Mouse (Mus musculus) neural tube, embryonic 11.5 days (tissue): ENCODE measurements around the gene Trmt44. TPM values are rescaled to one million over a fixed set of nuclear protein-coding genes. Genes with fewer than 3 reads are reported as not detected.
A peak's percentile ranks its signal among the peaks of the same experiment; 100 is the strongest.

ENCODE experiments used
- ATAC-seq: fragments of 200-750 bp; cut with Nextera tagmentation; 2 replicates; pipeline ENCODE4 v1.8.0; 2017; ENCODE audit warnings: moderate number of reproducible peaks, mild to moderate bottlenecking, moderate TSS enrichment, moderate library complexity; ENCODE audit not compliant: insufficient read depth, low FRiP score, low TSS enrichment
- DNase-seq: peaks from one replicate; pipeline ENCODE4 v3.0.0-alpha.2; 2015; ENCODE audit warnings: low spot score
- H3K27ac ChIP-seq: fragments of 300-500 bp; sonication (generic); 2 replicates; pipeline ENCODE4 v1.5.1; 2014; ENCODE audit warnings: low read depth, mild to moderate bottlenecking, low read length
- H3K27me3 ChIP-seq: fragments of 300-500 bp; sonication (generic); 2 replicates; pipeline ENCODE4 v1.6.1; 2014; ENCODE audit warnings: mild to moderate bottlenecking, low read length, mixed read lengths; ENCODE audit not compliant: control insufficient read depth, insufficient read depth
- H3K36me3 ChIP-seq: fragments of 300-500 bp; sonication (generic); 2 replicates; pipeline ENCODE4 v1.6.1; 2014; ENCODE audit warnings: mild to moderate bottlenecking, low read length, moderate library complexity, mixed read lengths; ENCODE audit not compliant: control insufficient read depth, insufficient read depth
- H3K4me1 ChIP-seq: fragments of 300-500 bp; sonication (generic); 2 replicates; pipeline ENCODE4 v1.6.1; 2014; ENCODE audit warnings: low read length, mixed read lengths; ENCODE audit not compliant: control insufficient read depth, insufficient read depth
- H3K4me2 ChIP-seq: fragments of 300-500 bp; sonication (generic); 2 replicates; pipeline ENCODE4 v1.6.1; 2014; ENCODE audit warnings: low read depth, mild to moderate bottlenecking, moderate library complexity
- H3K4me3 ChIP-seq: fragments of 300-500 bp; sonication (generic); 2 replicates; pipeline ENCODE4 v1.5.1; 2014; ENCODE audit warnings: low read depth, low read length
- H3K9ac ChIP-seq: fragments of 300-500 bp; sonication (generic); 2 replicates; pipeline ENCODE4 v1.6.1; 2014; ENCODE audit warnings: mild to moderate bottlenecking, low read length
- H3K9me3 ChIP-seq: fragments of 300-500 bp; sonication (generic); 2 replicates; pipeline ENCODE4 v1.6.1; 2016; ENCODE audit warnings: low read length; ENCODE audit not compliant: control insufficient read depth
- WGBS: fragments of 180-500 bp; shearing (Covaris S2); extraction: QIAGEN DNeasy Blood & Tissue Kit; methylation state at CpG from one replicate; pipeline ENCODE4 v1.1.7; 2014; 5-methylcytosine and 5-hydroxymethylcytosine counted together
- polyA plus RNA-seq: library from polyadenylated mRNA; unstranded; fragments of >200 nt; fragmentation: Nextera tagmentation; extraction: Ambion mirVana; gene quantifications from 2 replicates; pipeline ENCODE4 v1.2.1, GENCODE M21; 2014

The Trmt44 gene
- 9.1 and 10.2 TPM in 2 replicates for polyA plus RNA-seq

- Histone ChIP-seq H3K36me3 (peaks cover 2% of the 10 kb centered on the region), H3K27ac (peak within 1 kb of the TSS; percentile 88), H3K9ac (peak within 1 kb of the TSS; percentile 90), H3K4me3 (peak within 1 kb of the TSS; percentile 97), H3K9me3 (no peaks in the 10 kb centered on the region), H3K4me1 (peaks cover 5% of the 10 kb centered on the region), H3K4me2 (peak within 1 kb of the TSS; percentile 92), H3K27me3 (no peaks in the 10 kb centered on the region)
- WGBS, result 4% methylated on average over 56 of the region's 56 CpGs
- DNase-seq (peak; percentile 93), ATAC-seq (peak; percentile 93)
These were observed at the start of gene Trmt44 for GRCm38 (mm10) chr5:35574653-35575599. TSS of gene Trmt44 (minus strand) at chr5:35575070.

GRCm38 (mm10) chr5:35623831-35624230, 49.0 kb upstream of the Trmt44 start:
- Histone ChIP-seq H3K4me1 (no peaks in the 10 kb centered on the region), H3K27ac (no peak overlapping the region), H3K9me3 (no peaks in the 10 kb centered on the region), H3K4me2 (no peak overlapping the region), H3K9ac (no peak overlapping the region), H3K36me3 (no peaks in the 10 kb centered on the region), H3K27me3 (no peaks in the 10 kb centered on the region), H3K4me3 (no peak overlapping the region)
- DNase-seq (no peak), ATAC-seq (no peak)

- no peaks in the 10 kb centered on the region for H3K9me3 ChIP-seq
- DNase-seq (peak; percentile 30), ATAC-seq (no peak)
- H3K4me2 ChIP-seq, result no peak overlapping the region
- no peak overlapping the region for H3K27ac ChIP-seq
- no peak overlapping the region for H3K9ac ChIP-seq
- H3K36me3 ChIP-seq, result no peaks in the 10 kb centered on the region
- WGBS, result 40% methylated on average over 4 of the region's 4 CpGs
- no peaks in the 10 kb centered on the region for H3K27me3 ChIP-seq
- H3K4me3 ChIP-seq, result no peak overlapping the region
- H3K4me1 ChIP-seq, result no peaks in the 10 kb centered on the region
These were observed 46.2 kb upstream of the Trmt44 start for GRCm38 (mm10) chr5:35621114-35621513.

- Histone ChIP-seq H3K4me3 (no peak overlapping the region), H3K9ac (no peak overlapping the region; the same call in 1 of the 2 replicates), H3K27ac (no peak overlapping the region), H3K36me3 (no peaks in the 10 kb centered on the region), H3K4me1 (no peaks in the 10 kb centered on the region), H3K9me3 (no peaks in the 10 kb centered on the region), H3K27me3 (no peaks in the 10 kb centered on the region), H3K4me2 (no peak overlapping the region)
- DNase-seq, result no peak
- 51% methylated on average over 5 of the region's 5 CpGs for WGBS
- ATAC-seq, result no peak
These were observed 42.1 kb upstream of the Trmt44 start for GRCm38 (mm10) chr5:35616943-35617342.

GRCm38 (mm10) chr5:35612722-35613121, 37.9 kb upstream of the Trmt44 start:
- no peak for ATAC-seq
- 87% methylated on average over 8 of the region's 8 CpGs for WGBS
- no peaks in the 10 kb centered on the region for H3K9me3 ChIP-seq
- no peaks in the 10 kb centered on the region for H3K27me3 ChIP-seq
- peaks cover 14% of the 10 kb centered on the region for H3K4me1 ChIP-seq
- no peak overlapping the region for H3K9ac ChIP-seq
- no peak overlapping the region for H3K4me3 ChIP-seq
- H3K4me2 ChIP-seq, result no peak overlapping the region
- H3K36me3 ChIP-seq, result no peaks in the 10 kb centered on the region
- no peak overlapping the region for H3K27ac ChIP-seq
- DNase-seq, result no peak

- no peak overlapping the region for H3K27ac ChIP-seq
- H3K9ac ChIP-seq, result no peak overlapping the region
- no peak overlapping the region for H3K4me3 ChIP-seq
- no peaks in the 10 kb centered on the region for H3K36me3 ChIP-seq
- ATAC-seq (no peak), DNase-seq (no peak)
- H3K4me1 ChIP-seq, result peaks cover 14% of the 10 kb centered on the region
- no peaks in the 10 kb centered on the region for H3K9me3 ChIP-seq
- H3K4me2 ChIP-seq, result no peak overlapping the region
- no peaks in the 10 kb centered on the region for H3K27me3 ChIP-seq
- 87% methylated on average over 11 of the region's 11 CpGs for WGBS
These were observed 37.0 kb upstream of the Trmt44 start for GRCm38 (mm10) chr5:35611900-35612299.

- Histone ChIP-seq H3K27me3 (no peaks in the 10 kb centered on the region), H3K4me2 (no peak overlapping the region), H3K4me1 (peaks cover 14% of the 10 kb centered on the region), H3K27ac (no peak overlapping the region), H3K9me3 (no peaks in the 10 kb centered on the region), H3K36me3 (no peaks in the 10 kb centered on the region), H3K4me3 (no peak overlapping the region), H3K9ac (no peak overlapping the region)
- ATAC-seq (no peak), DNase-seq (no peak)
- WGBS, result 85% methylated on average over 9 of the region's 9 CpGs
These were observed 36.3 kb upstream of the Trmt44 start for GRCm38 (mm10) chr5:35611170-35611569.

- Histone ChIP-seq H3K4me3 (no peak overlapping the region), H3K4me1 (peaks cover 14% of the 10 kb centered on the region), H3K27ac (no peak overlapping the region), H3K27me3 (no peaks in the 10 kb centered on the region), H3K4me2 (no peak overlapping the region), H3K9me3 (no peaks in the 10 kb centered on the region), H3K36me3 (no peaks in the 10 kb centered on the region), H3K9ac (no peak overlapping the region)
- no peak for DNase-seq
- 90% methylated on average over 7 of the region's 7 CpGs for WGBS
- ATAC-seq, result no peak
These were observed 35.5 kb upstream of the Trmt44 start for GRCm38 (mm10) chr5:35610381-35610780.

GRCm38 (mm10) chr5:35609971-35610370, 35.1 kb upstream of the Trmt44 start:
- 60% methylated on average over 2 of the region's 2 CpGs for WGBS
- H3K4me3 ChIP-seq, result no peak overlapping the region
- peaks cover 14% of the 10 kb centered on the region for H3K4me1 ChIP-seq
- DNase-seq (no peak), ATAC-seq (no peak)
- no peaks in the 10 kb centered on the region for H3K36me3 ChIP-seq
- H3K9me3 ChIP-seq, result no peaks in the 10 kb centered on the region
- H3K27me3 ChIP-seq, result no peaks in the 10 kb centered on the region
- no peak overlapping the region for H3K9ac ChIP-seq
- H3K27ac ChIP-seq, result 0 out of 2 replicates have a peak overlapping the region, but pooled peaks have one; percentile 35
- no peak overlapping the region for H3K4me2 ChIP-seq
